In genomic region chr17:32829540-32830417, GRCm38 (mm10) we compare ENCODE assay signal across 8 mouse cellular contexts. TPM values are rescaled to one million over a fixed set of nuclear protein-coding genes. Genes with fewer than 3 reads are reported as not detected.
DNase-seq lines count a peak whose midpoint lies in the region; ATAC-seq lines count a peak whose summit lies in the region.

Gene Zfp799, minus strand, starts transcription at chr17:32830261.

- 2% methylated on average over 34 of the region's 35 CpGs for WGBS in lung, embryonic 16.5 days

- H3K36me3 ChIP-seq in lung, embryonic 16.5 days (ENCODE audit: control insufficient read depth, insufficient read depth, low read length), result peaks cover 3% of the 10 kb centered on the region; the same call in 1 of the 2 replicates

- peaks cover 6% of the 10 kb centered on the region; the same call in 1 of the 2 replicates for H3K4me1 ChIP-seq in lung, embryonic 16.5 days (replicated peaks; ENCODE audit: control insufficient read depth, insufficient read depth, low read length)

- DNase-seq in MN1 (ENCODE audit: low spot score), result peak; percentile 85
- DNase-seq in cerebellum, adult 8-10 months, result peak; percentile 74
- DNase-seq in forelimb bud, embryonic 11.5 days (ENCODE audit: low read depth, low spot score), result peak; percentile 88
- DNase-seq in layer of hippocampus, adult 9-10 months (ENCODE audit: low spot score), result peak; percentile 62
- DNase-seq in ovary, postnatal 10 days (ENCODE audit: low spot score), result peak; percentile 41
- DNase-seq in thymus, postnatal 10 days (ENCODE audit: low spot score in 2 of 2), result peak; percentile 50 to 61

- H3K4me3 ChIP-seq in lung, embryonic 16.5 days (ENCODE audit: low read length), result peak within 1 kb of the TSS; percentile 83

- no peaks in the 10 kb centered on the region for H3K27me3 ChIP-seq in lung, embryonic 16.5 days (ENCODE audit: control insufficient read depth, insufficient read depth, low read depth, low read length)

- peak within 1 kb of the TSS; percentile 80 for H3K4me2 ChIP-seq in lung, embryonic 16.5 days (ENCODE audit: low read depth, low read length)

- H3K27ac ChIP-seq in lung, embryonic 16.5 days (ENCODE audit: low read length), result 0 out of 2 replicates have a peak within 1 kb of the TSS, but pooled peaks have one; percentile 36

- H3K9ac ChIP-seq in lung, embryonic 16.5 days (ENCODE audit: low read length), result peak within 1 kb of the TSS; percentile 95

- H3K9me3 ChIP-seq in lung, embryonic 16.5 days (ENCODE audit: control insufficient read depth, low read length), result no peaks in the 10 kb centered on the region

- ATAC-seq in hematopoietic stem cell, adult 5-6 weeks (replicated peaks in 1 of 2; ENCODE audit: insufficient read depth in 1 of 2, low FRiP score in 2 of 2, low TSS enrichment in 1 of 2, low read depth in 1 of 2, poor library complexity in 2 of 2, severe bottlenecking in 2 of 2), result peak; percentile 98 to 99
- ATAC-seq in lung, embryonic 16.5 days (ENCODE audit: low read depth), result peak; percentile 100

RNA-seq across cellular contexts. Expression of gene Zfp799, which starts in this region (rescaled TPM):
- 10.6 and 19.9 TPM in 2 replicates for total RNA-seq in hematopoietic stem cell, adult 5-6 weeks (2017)
- 13.0 and 14.2 TPM in 2 replicates for polyA plus RNA-seq in lung, embryonic 16.5 days (2015; fragmentation: Nextera tagmentation; extraction: Ambion mirVana)

Comparison
In these comparisons a context has a peak if more than half of its experiments do, and no peak if none do; other contexts are left out.
1. Peak in every context shown above with its lines: DNase-seq, ATAC-seq, H3K4me3 ChIP-seq and H3K27ac ChIP-seq.